Mouse (Mus musculus) testis, postnatal 10 days (tissue): ENCODE measurements at regions not wholly inside any gene's neighbourhood (a gene's known extent, or its start where the extent isn't known, plus 50 kb on each side); places are given as distances from the start of the nearest gene placed in this dataset.
A peak's percentile ranks its signal among the peaks of the same experiment; 100 is the strongest.

ENCODE experiments used
- DNase-seq: peaks from one replicate; pipeline ENCODE4 v3.0.0; 2021; ENCODE audit warnings: low spot score

- no peak for DNase-seq
Measured at GRCm38 (mm10) chr3:41179037-41179880, 96.4 kb upstream of the Pgrmc2 start.

GRCm38 (mm10) chr3:41177124-41177523 is 94.3 kb upstream of the Pgrmc2 start:
- DNase-seq: no peak

- no peak for DNase-seq
Measured at GRCm38 (mm10) chr3:41175356-41175755, 92.5 kb upstream of the Pgrmc2 start.

- DNase-seq: no peak
Measured at GRCm38 (mm10) chr3:41173561-41173960, 90.7 kb upstream of the Pgrmc2 start.

GRCm38 (mm10) chr3:41172306-41173215 is 89.7 kb upstream of the Pgrmc2 start:
- DNase-seq: no peak

GRCm38 (mm10) chr3:41171772-41172171 is 88.9 kb upstream of the Pgrmc2 start:
- no peak for DNase-seq

GRCm38 (mm10) chr3:41171310-41171709 is 88.5 kb upstream of the Pgrmc2 start:
- DNase-seq: no peak

- DNase-seq: no peak
Measured at GRCm38 (mm10) chr3:41170566-41170965, 87.7 kb upstream of the Pgrmc2 start.

- DNase-seq: no peak
Measured at GRCm38 (mm10) chr3:41169430-41169829, 86.6 kb upstream of the Pgrmc2 start.

GRCm38 (mm10) chr3:41168181-41168967 is 85.5 kb upstream of the Pgrmc2 start:
- DNase-seq: no peak

- no peak for DNase-seq
Measured at GRCm38 (mm10) chr3:41167476-41167875, 84.6 kb upstream of the Pgrmc2 start.

GRCm38 (mm10) chr3:41164736-41165135 is 81.9 kb upstream of the Pgrmc2 start:
- no peak for DNase-seq

GRCm38 (mm10) chr3:41163767-41164166 is 80.9 kb upstream of the Pgrmc2 start:
- DNase-seq: no peak

- no peak for DNase-seq
Measured at GRCm38 (mm10) chr3:41162514-41162913, 79.7 kb upstream of the Pgrmc2 start.

GRCm38 (mm10) chr3:41160648-41161047 is 77.8 kb upstream of the Pgrmc2 start:
- no peak for DNase-seq

- no peak for DNase-seq
Measured at GRCm38 (mm10) chr3:41158314-41158973, 75.6 kb upstream of the Pgrmc2 start.

- DNase-seq: no peak
Measured at GRCm38 (mm10) chr3:41157428-41157827, 74.6 kb upstream of the Pgrmc2 start.

GRCm38 (mm10) chr3:41156562-41156961 is 73.7 kb upstream of the Pgrmc2 start:
- no peak for DNase-seq

GRCm38 (mm10) chr3:41155132-41155760 is 72.4 kb upstream of the Pgrmc2 start:
- peak; percentile 18 for DNase-seq

- DNase-seq: no peak
Measured at GRCm38 (mm10) chr3:41154402-41154801, 71.6 kb upstream of the Pgrmc2 start.

GRCm38 (mm10) chr3:41151989-41152388 is 69.1 kb upstream of the Pgrmc2 start:
- no peak for DNase-seq
